Mouse (Mus musculus) kidney, adult 8-10 months (tissue): ENCODE results near the gene Tmem156.

Experiments
- DNase-seq, 2 experiments: peaks; one replicate each; pipeline ENCODE4 v3.0.0; 2022

Tmem156 gene

GRCm38 (mm10) chr5:65091921-65092320, at the start of gene Tmem156:
Gene Tmem156, minus strand, starts transcription at chr5:65092132.
- no peak for DNase-seq

DNA sequence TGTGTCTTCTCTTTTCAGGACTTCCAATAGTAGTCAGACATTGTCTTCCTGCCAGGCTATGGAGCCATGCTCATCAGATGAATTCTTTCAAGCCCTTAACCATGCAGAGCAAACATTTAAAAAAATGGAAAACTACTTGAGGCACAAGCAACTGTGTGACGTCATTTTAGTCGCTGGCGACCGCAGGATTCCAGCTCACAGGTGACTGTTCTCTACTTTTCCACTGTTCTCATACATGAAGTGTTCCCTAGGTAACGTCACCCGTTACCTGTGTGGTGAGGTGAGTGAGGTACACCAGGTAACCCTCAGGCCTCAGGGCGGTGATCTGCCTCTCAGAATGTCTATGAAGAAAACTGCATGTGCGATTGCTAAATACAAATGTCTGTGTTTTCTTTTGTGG, 49.3 kb upstream of the Tmem156 start:
- no peak for DNase-seq

DNA sequence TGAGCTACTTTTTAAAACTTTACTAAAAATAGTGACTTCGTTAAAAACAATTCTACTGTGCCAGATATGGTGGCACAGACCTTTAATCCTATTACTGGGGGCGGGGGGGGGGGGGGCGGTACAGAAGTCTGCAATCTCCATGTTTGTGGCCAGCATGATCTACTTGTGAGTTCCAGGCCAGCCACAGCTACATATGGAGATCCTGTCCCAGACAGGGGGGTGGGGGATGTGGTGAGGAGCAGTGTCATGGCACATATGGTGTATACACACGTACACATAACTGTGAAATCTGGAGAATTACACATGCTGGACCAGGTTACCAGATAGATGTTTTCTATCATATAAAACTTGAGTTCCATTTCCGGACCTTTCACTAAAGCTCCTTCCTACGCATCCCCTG, 45.1 kb upstream of the Tmem156 start:
- DNase-seq, result no peak

- no peak for DNase-seq
These were observed 44.2 kb upstream of the Tmem156 start for GRCm38 (mm10) chr5:65136159-65136558.

DNA sequence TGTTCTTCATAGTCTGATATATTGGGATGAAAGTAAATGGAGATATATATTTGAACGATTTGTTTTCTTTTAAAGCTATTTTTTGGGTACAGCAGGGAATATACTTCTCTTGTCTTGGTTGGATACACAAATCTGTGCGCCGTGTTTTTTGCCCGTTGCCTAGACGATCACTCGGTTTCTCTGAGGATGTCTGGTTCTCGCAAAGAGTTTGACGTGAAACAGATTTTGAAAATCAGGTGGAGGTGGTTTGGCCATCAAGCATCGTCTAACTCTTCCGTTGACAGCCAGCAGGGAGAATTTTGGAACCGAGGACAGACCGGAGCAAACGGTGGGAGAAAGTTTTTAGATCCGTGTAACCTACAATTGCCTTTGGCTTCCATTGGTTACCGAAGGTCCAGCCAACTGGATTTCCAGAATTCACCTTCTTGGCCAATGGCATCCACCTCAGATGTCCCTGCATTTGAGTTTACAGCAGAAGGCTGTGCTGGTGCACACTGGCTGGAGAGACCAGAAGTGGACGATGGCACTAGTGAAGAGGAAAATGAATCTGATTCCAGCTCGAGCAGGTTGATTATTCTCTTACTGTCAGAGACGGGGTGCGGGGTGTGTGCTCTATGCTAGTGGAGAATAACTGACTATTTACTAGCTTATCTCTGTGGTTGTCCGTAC, 39.4 kb upstream of the Tmem156 start:
- DNase-seq, result no peak

- DNase-seq, result no peak
These were observed 38.7 kb upstream of the Tmem156 start for GRCm38 (mm10) chr5:65130528-65131210.

- DNase-seq, result no peak
These were observed 36.5 kb upstream of the Tmem156 start for GRCm38 (mm10) chr5:65128481-65128880.

GRCm38 (mm10) chr5:65126137-65126536, 34.2 kb upstream of the Tmem156 start:
- DNase-seq, result no peak

DNA sequence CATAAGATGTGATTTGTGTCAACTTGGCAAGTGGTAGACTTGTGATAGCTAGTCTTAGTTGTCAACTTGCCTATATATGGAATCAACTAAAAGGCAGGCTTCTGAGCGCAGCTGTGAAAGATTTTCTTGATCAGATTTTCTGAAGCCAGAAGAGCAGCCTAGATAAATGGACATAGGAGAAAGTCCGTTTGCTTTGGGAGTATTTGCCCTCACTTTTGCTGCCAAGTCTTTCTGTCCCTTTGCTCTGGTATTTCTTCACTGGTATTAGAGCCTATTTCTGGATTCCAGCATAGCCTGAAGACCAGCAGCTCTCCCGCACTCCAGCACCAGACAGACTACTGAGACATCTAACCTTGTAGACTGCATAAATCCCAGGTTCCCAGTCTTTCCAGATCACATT, 30.7 kb upstream of the Tmem156 start:
- DNase-seq, result no peak

DNA sequence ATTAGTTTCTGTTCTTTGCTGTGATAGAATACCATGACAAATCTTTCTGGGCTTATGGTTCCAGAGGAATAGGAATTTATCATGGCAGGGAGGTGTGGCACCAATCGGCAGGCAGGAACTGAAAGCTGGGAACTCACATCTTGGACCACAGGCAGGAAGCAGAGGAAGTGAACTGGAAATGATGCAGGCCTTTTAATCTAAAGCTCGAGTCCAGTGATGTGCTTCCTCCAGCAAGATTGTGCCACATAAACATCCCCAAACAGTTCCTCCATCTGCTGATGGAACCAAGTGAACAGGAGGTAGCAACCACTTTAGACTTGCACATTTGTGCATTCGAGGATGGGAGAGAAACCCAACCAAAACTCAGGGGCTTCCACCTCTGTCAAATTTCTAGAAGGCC, 28.0 kb upstream of the Tmem156 start:
- no peak for DNase-seq

DNA sequence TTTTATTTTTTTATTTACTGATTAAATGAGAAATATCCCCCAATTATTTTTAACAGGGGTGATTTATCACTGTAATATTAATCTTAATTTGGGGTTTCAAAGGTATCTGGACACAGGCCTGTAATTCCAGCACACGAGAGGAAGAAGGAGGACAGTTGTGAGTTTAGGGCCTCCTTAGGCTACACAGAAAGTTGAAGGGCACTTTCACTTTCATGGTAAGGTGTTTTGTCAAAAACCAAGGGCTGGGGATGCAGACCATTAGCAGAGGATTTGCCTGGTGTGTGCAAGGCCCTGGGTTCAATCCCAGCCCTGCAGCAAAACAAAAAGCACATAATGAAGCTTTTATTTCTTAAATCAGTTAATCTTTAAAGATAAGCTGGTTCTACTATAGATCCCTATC, 27.6 kb upstream of the Tmem156 start:
- DNase-seq, result no peak

GRCm38 (mm10) chr5:65116789-65117188, 24.9 kb upstream of the Tmem156 start:
- DNase-seq, result no peak

GRCm38 (mm10) chr5:65113323-65113722, 21.4 kb upstream of the Tmem156 start:
- no peak for DNase-seq

- peak in 1 of 2 experiments; percentile 24 for DNase-seq
These were observed 20.3 kb upstream of the Tmem156 start for GRCm38 (mm10) chr5:65112225-65112624.

- DNase-seq, result peak in 1 of 2 experiments; percentile 34
These were observed 16.0 kb upstream of the Tmem156 start for GRCm38 (mm10) chr5:65107773-65108432.

DNA sequence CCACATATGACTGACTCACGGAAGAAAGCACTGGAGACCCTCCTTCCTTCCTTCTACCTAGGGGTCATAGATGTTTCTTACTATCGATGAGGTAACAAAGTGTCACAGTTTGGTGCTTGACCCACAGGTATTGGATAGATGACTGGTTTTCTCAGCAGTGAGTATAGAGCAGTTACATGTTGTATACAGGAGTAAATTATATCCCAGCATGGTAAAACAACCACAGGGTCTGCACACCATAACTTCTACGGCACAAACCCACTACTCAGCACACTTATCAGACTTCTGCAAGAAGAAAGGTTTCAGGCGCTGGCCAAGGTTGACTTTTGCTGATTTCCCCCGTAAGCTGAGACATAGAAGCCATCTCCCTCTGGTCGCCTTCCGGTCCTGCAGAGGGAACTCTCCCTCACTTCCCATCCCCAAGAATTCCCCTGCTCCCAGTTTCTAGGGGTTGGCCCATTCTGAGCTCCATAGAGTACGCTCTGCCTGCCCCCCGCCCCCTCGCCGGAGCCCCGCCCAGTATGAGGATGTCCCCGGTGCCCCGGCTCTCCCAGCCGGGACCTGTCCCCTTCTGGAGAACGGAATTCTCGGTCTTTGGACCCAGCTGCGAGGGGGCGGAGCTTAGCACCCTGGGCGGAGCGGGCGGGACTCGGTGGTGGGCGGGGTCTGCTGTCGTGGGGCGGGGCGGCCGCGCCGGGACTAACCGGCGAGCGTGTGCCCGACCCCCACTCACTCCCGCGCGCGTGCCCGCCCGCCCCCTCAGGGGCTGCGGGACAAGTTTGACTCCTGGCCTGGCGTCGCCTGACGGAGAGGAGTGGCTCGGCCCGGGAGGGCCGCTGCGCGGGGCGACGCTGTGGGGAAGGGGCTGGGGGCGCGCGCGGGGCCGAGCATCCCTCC, 15.2 kb upstream of the Tmem156 start, which contains the start of gene Klhl5:
Gene Klhl5 (plus strand): TSS at position 664 of the 897 bp plus-strand sequence.
- DNase-seq, result peak; percentile 89 to 90

DNA sequence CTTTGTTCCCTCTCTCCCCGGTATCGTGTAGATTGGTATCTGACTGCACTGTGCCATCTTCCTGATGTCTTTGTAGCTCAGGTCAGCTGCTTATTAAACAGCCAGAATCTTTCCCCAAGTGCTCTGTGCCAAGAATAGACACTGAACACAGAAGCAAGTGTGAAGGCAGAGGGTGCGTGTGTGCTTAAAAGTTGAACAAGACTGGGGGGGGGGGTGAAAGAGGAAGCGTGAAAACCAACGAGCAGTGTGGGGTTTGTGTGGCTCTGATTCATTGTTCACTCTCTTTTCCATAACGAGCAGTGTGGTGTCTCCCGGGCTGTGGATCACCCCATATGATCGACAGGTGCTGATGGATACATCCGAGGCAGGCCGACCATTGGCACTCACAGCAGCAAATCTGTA, 10.7 kb upstream of the Tmem156 start:
- no peak for DNase-seq

GRCm38 (mm10) chr5:65102026-65102640, 10.2 kb upstream of the Tmem156 start:
- DNase-seq, result no peak

DNA sequence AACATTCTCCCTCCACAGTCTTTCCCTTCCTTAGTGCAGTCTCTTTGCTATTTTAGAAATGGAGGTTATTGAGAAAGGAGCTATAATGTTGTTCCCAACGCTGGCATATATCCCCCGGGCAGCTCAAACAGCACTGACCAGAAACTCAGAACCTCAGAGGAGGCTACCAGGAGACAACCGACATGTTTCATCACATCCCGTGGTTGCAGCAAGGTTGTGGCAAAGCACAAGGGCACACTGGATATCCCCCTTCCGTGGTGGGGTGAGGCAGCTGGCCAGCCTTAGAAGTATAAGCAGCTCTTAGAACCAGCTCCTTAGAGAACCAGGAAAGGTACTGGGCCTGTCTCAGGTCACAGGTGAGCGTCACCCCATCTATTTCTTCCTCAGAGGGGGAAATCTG, 9.7 kb upstream of the Tmem156 start:
- no peak for DNase-seq

- no peak for DNase-seq
These were observed 9.3 kb upstream of the Tmem156 start for GRCm38 (mm10) chr5:65101209-65101608.

DNA sequence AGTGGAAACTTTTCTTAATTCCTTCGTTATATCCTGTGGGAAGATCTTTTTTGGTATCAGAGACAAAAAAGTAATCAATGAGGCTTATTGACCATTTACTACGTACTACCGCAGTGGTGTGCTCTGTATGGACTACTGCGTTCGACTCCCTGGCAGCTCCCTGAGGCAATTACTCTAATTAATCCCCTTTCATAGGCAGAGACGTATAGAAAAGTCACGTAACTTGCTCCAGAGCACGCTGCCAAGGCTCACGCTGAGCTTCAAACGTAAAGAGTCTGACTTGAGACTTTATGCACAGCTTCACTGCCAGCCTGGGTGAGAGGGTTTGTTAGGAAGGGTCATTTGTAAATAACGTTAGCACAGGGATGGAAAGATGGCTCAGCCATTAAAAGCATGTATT, 8.1 kb upstream of the Tmem156 start:
- DNase-seq, result no peak

GRCm38 (mm10) chr5:65097457-65097856, 5.5 kb upstream of the Tmem156 start:
- peak in 1 of 2 experiments; percentile 34 for DNase-seq
